Mouse (Mus musculus) hindbrain, embryonic 15.5 days (tissue): ENCODE results near the gene Wt1. TPM values are rescaled to one million over a fixed set of nuclear protein-coding genes. Genes with fewer than 3 reads are reported as not detected.

Source experiments
- ATAC-seq: fragments of 200-750 bp; cut with Nextera tagmentation; 2 replicates; pipeline ENCODE4 v1.8.0; 2017; ENCODE audit warnings: low read depth, moderate number of reproducible peaks, moderate TSS enrichment; ENCODE audit not compliant: low FRiP score
- H3K27ac ChIP-seq: fragments of 300-500 bp; sonication (generic); replicated peaks from 2 replicates; pipeline ENCODE4 v1.5.1; 2015; ENCODE audit warnings: mild to moderate bottlenecking, inconsistent platforms
- H3K27me3 ChIP-seq: fragments of 300-500 bp; sonication (generic); 2 replicates; pipeline ENCODE4 v1.6.1; 2015; ENCODE audit warnings: control low read depth, inconsistent platforms
- H3K36me3 ChIP-seq: fragments of 300-500 bp; sonication (generic); 2 replicates; pipeline ENCODE4 v1.6.1; 2015; ENCODE audit warnings: control low read depth, inconsistent platforms
- H3K4me1 ChIP-seq: fragments of 300-500 bp; sonication (generic); replicated peaks from 2 replicates; pipeline ENCODE4 v1.6.1; 2015; ENCODE audit warnings: control low read depth, inconsistent platforms
- H3K4me2 ChIP-seq: fragments of 300-500 bp; sonication (generic); 2 replicates; pipeline ENCODE4 v1.6.1; 2015; ENCODE audit warnings: moderate library complexity, mild to moderate bottlenecking, inconsistent platforms
- H3K4me3 ChIP-seq: fragments of 300-500 bp; sonication (generic); 2 replicates; pipeline ENCODE4 v1.5.1; 2015; ENCODE audit warnings: mild to moderate bottlenecking, inconsistent platforms
- H3K9ac ChIP-seq: fragments of 300-500 bp; sonication (generic); 2 replicates; pipeline ENCODE4 v1.6.1; 2015; ENCODE audit warnings: inconsistent platforms
- H3K9me3 ChIP-seq: fragments of 300-500 bp; sonication (generic); 2 replicates; pipeline ENCODE4 v1.6.1; 2016; ENCODE audit warnings: control low read depth, inconsistent platforms
- WGBS: fragments of 180-500 bp; shearing (Covaris S2); methylation state at CpG from one replicate; pipeline ENCODE4 v1.1.7; 2015; 5-methylcytosine and 5-hydroxymethylcytosine counted together
- polyA plus RNA-seq: library from polyadenylated mRNA; unstranded; fragments of >200 nt; fragmentation: Nextera tagmentation; extraction: Ambion mirVana; gene quantifications from 2 replicates; pipeline ENCODE4 v1.2.1, GENCODE M21; 2015

Wt1 gene
- 0.51 and 1.0 TPM in 2 replicates for polyA plus RNA-seq

GRCm38 (mm10) chr2:105126279-105126678, at the start of gene Wt1:
Gene Wt1, plus strand, starts transcription at chr2:105126529.
- WGBS: 0% methylated on average over 19 of the region's 25 CpGs
- peak; percentile 12; the same call in 1 of the 2 replicates for ATAC-seq
- Histone ChIP-seq H3K27me3 (peaks cover 84% of the 10 kb centered on the region), H3K4me1 (peaks cover 19% of the 10 kb centered on the region; the same call in 1 of the 2 replicates), H3K27ac (no peak within 1 kb of the TSS), H3K4me2 (peak within 1 kb of the TSS; percentile 26), H3K9ac (no peak within 1 kb of the TSS), H3K9me3 (no peaks in the 10 kb centered on the region), H3K36me3 (no peaks in the 10 kb centered on the region), H3K4me3 (peak within 1 kb of the TSS; percentile 6; the same call in 1 of the 2 replicates)

- ATAC-seq: no peak
- Histone ChIP-seq H3K9ac (no peak overlapping the region), H3K36me3 (no peaks in the 10 kb centered on the region), H3K9me3 (no peaks in the 10 kb centered on the region), H3K4me1 (no peaks in the 10 kb centered on the region), H3K27ac (no peak overlapping the region), H3K4me2 (no peak overlapping the region), H3K27me3 (no peaks in the 10 kb centered on the region), H3K4me3 (no peak overlapping the region)
- WGBS: 84% methylated on average over 7 of the region's 7 CpGs
These were observed 49.2 kb upstream of the Wt1 start for GRCm38 (mm10) chr2:105077151-105077550.

GRCm38 (mm10) chr2:105082256-105082790, 44.0 kb upstream of the Wt1 start:
- no peak overlapping the region for H3K4me3 ChIP-seq
- H3K4me2 ChIP-seq: no peak overlapping the region
- no peak overlapping the region for H3K27ac ChIP-seq
- H3K27me3 ChIP-seq: no peaks in the 10 kb centered on the region
- no peaks in the 10 kb centered on the region for H3K9me3 ChIP-seq
- WGBS: 35% methylated on average over 9 of the region's 9 CpGs
- no peaks in the 10 kb centered on the region for H3K4me1 ChIP-seq
- H3K9ac ChIP-seq: no peak overlapping the region
- no peaks in the 10 kb centered on the region for H3K36me3 ChIP-seq
- no peak for ATAC-seq

GRCm38 (mm10) chr2:105084035-105084434, 42.3 kb upstream of the Wt1 start:
- Histone ChIP-seq H3K9ac (no peak overlapping the region), H3K9me3 (no peaks in the 10 kb centered on the region)

GRCm38 (mm10) chr2:105086081-105086480, 40.2 kb upstream of the Wt1 start:
- Histone ChIP-seq H3K9ac (no peak overlapping the region), H3K27me3 (no peaks in the 10 kb centered on the region), H3K4me2 (no peak overlapping the region), H3K4me1 (peaks cover 18% of the 10 kb centered on the region), H3K36me3 (no peaks in the 10 kb centered on the region), H3K4me3 (no peak overlapping the region), H3K9me3 (no peaks in the 10 kb centered on the region), H3K27ac (no peak overlapping the region)
- 98% methylated on average over 3 of the region's 3 CpGs for WGBS
- no peak for ATAC-seq

More at GRCm38 (mm10) chr2:105084035-105084434, 42.3 kb upstream of the Wt1 start:
- Histone ChIP-seq H3K27me3 (no peaks in the 10 kb centered on the region), H3K4me3 (no peak overlapping the region), H3K36me3 (no peaks in the 10 kb centered on the region), H3K27ac (no peak overlapping the region), H3K4me2 (no peak overlapping the region), H3K4me1 (peaks cover 3% of the 10 kb centered on the region)
- WGBS: 75% methylated on average over 4 of the region's 4 CpGs
- no peak for ATAC-seq

- H3K9ac ChIP-seq: no peak overlapping the region
- no peak overlapping the region for H3K4me2 ChIP-seq
- H3K4me3 ChIP-seq: no peak overlapping the region
- no peak for ATAC-seq
- no peaks in the 10 kb centered on the region for H3K27me3 ChIP-seq
- peaks cover 18% of the 10 kb centered on the region for H3K4me1 ChIP-seq
- no peaks in the 10 kb centered on the region for H3K36me3 ChIP-seq
- WGBS: 74% methylated on average over 3 of the region's 3 CpGs
- no peaks in the 10 kb centered on the region for H3K9me3 ChIP-seq
- H3K27ac ChIP-seq: no peak overlapping the region
These were observed 38.3 kb upstream of the Wt1 start for GRCm38 (mm10) chr2:105088005-105088404.

- no peaks in the 10 kb centered on the region for H3K36me3 ChIP-seq
- 52% methylated on average over 4 of the region's 4 CpGs for WGBS
- peaks cover 18% of the 10 kb centered on the region for H3K4me1 ChIP-seq
- H3K4me2 ChIP-seq: no peak overlapping the region
- peak overlapping the region; percentile 26 for H3K27ac ChIP-seq
- H3K9ac ChIP-seq: no peak overlapping the region
- H3K27me3 ChIP-seq: no peaks in the 10 kb centered on the region
- ATAC-seq: no peak
- no peak overlapping the region for H3K4me3 ChIP-seq
- H3K9me3 ChIP-seq: no peaks in the 10 kb centered on the region
These were observed 37.2 kb upstream of the Wt1 start for GRCm38 (mm10) chr2:105089083-105089482.

GRCm38 (mm10) chr2:105089581-105090508, 36.5 kb upstream of the Wt1 start:
- 31% methylated on average over 7 of the region's 7 CpGs for WGBS
- Histone ChIP-seq H3K27me3 (no peaks in the 10 kb centered on the region), H3K9me3 (no peaks in the 10 kb centered on the region), H3K27ac (peak overlapping the region; percentile 44), H3K9ac (no peak overlapping the region), H3K4me3 (no peak overlapping the region), H3K4me1 (peaks cover 18% of the 10 kb centered on the region), H3K4me2 (no peak overlapping the region), H3K36me3 (no peaks in the 10 kb centered on the region)
- ATAC-seq: peak; percentile 71; the same call in 1 of the 2 replicates

GRCm38 (mm10) chr2:105090991-105091390, 35.3 kb upstream of the Wt1 start:
- H3K27ac ChIP-seq: no peak overlapping the region
- ATAC-seq: no peak
- H3K9ac ChIP-seq: no peak overlapping the region
- no peak overlapping the region for H3K4me3 ChIP-seq
- H3K27me3 ChIP-seq: no peaks in the 10 kb centered on the region
- H3K9me3 ChIP-seq: no peaks in the 10 kb centered on the region
- peaks cover 18% of the 10 kb centered on the region for H3K4me1 ChIP-seq
- no peak overlapping the region for H3K4me2 ChIP-seq
- 84% methylated on average over 5 of the region's 5 CpGs for WGBS
- no peaks in the 10 kb centered on the region for H3K36me3 ChIP-seq

- Histone ChIP-seq H3K27ac (no peak within 1 kb of the TSS), H3K4me2 (no peak within 1 kb of the TSS), H3K9ac (no peak within 1 kb of the TSS), H3K27me3 (no peaks in the 10 kb centered on the region), H3K36me3 (no peaks in the 10 kb centered on the region), H3K4me1 (peaks cover 18% of the 10 kb centered on the region), H3K4me3 (no peak within 1 kb of the TSS), H3K9me3 (no peaks in the 10 kb centered on the region)
- ATAC-seq: no peak
- WGBS: 91% methylated on average over 2 of the region's 2 CpGs
These were observed 34.6 kb upstream of the Wt1 start, which contains the start of gene Gm11060 for GRCm38 (mm10) chr2:105091718-105092117. Gene Gm11060, plus strand, starts transcription at chr2:105092018.

- Histone ChIP-seq H3K27me3 (no peaks in the 10 kb centered on the region), H3K4me2 (no peak overlapping the region), H3K4me3 (no peak overlapping the region), H3K4me1 (no peaks in the 10 kb centered on the region), H3K36me3 (no peaks in the 10 kb centered on the region), H3K9ac (no peak overlapping the region), H3K9me3 (no peaks in the 10 kb centered on the region), H3K27ac (no peak overlapping the region)
- no peak for ATAC-seq
- WGBS: 77% methylated on average over 22 of the region's 22 CpGs
These were observed 28.9 kb upstream of the Wt1 start for GRCm38 (mm10) chr2:105097294-105097953.

- no peak for ATAC-seq
- Histone ChIP-seq H3K4me1 (no peaks in the 10 kb centered on the region), H3K27ac (no peak overlapping the region), H3K9me3 (no peaks in the 10 kb centered on the region), H3K4me3 (no peak overlapping the region), H3K4me2 (no peak overlapping the region), H3K27me3 (no peaks in the 10 kb centered on the region), H3K9ac (no peak overlapping the region), H3K36me3 (no peaks in the 10 kb centered on the region)
- WGBS: 50% methylated on average over 7 of the region's 7 CpGs
These were observed 26.9 kb upstream of the Wt1 start for GRCm38 (mm10) chr2:105099410-105099809.
